Mouse (Mus musculus): ENCODE results near the gene Tefm.

DNA sequence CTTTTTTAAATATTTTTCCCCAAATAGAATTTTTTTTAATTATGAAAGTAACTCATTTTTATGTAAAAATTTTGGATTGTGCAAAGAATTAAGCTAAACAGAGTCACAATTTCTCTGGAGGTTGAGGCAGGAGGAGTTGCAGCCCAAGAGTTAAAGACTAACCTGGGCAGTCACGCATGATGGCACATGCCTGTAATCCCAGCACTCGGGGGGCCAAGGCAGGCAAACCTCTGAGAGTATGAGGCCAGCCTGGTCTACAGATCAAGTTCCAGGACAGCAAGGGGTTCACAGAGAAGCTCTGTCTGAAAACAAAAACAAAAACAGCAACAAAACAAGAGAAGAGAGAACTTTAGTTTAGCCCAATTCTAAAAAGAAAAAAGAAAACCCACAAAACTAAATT, 22.2 kb upstream of the Tefm start:
- TF ChIP-seq POLR2A (IDR thresholded peaks at IDR 0.05; ENCODE audit: control insufficient read depth, extremely low read depth, insufficient read depth, low read length, poor library complexity) (no peak), CTCF (IDR thresholded peaks at IDR 0.05; ENCODE audit: borderline replicate concordance, control insufficient read depth, extremely low read depth, insufficient read depth, low read length, poor library complexity) (no peak)
